Mouse (Mus musculus) forebrain, postnatal 0 days (tissue): ENCODE data around the gene 4921517D22Rik. TPM values are rescaled to one million over a fixed set of nuclear protein-coding genes. Genes with fewer than 3 reads are reported as not detected.
"Not testable (repeated sequence)": the region's sequence is repeated elsewhere in the genome, so short reads cannot be mapped to it uniquely, and the experiment has no call there.

ENCODE experiments used
- ATAC-seq: fragments of 200-750 bp; cut with Nextera tagmentation; 2 replicates; pipeline ENCODE4 v1.8.0; 2017; ENCODE audit warnings: mild to moderate bottlenecking, moderate library complexity
- DNase-seq: peaks from one replicate; pipeline ENCODE4 v3.0.0-alpha.2; 2015
- H3K27ac ChIP-seq: fragments of 300-500 bp; sonication (generic); 2 replicates; pipeline ENCODE4 v1.5.1; 2014; ENCODE audit warnings: low read depth, mild to moderate bottlenecking, antibody characterized with exemption, low read length, moderate library complexity, mixed read lengths
- H3K27me3 ChIP-seq: fragments of 300-500 bp; sonication (generic); 2 replicates; pipeline ENCODE4 v1.6.1; 2014; ENCODE audit warnings: mild to moderate bottlenecking, low read length, mixed read lengths; ENCODE audit not compliant: insufficient read depth
- H3K36me3 ChIP-seq: fragments of 300-500 bp; sonication (generic); 2 replicates; pipeline ENCODE4 v1.6.1; 2014; ENCODE audit warnings: mild to moderate bottlenecking, moderate library complexity; ENCODE audit not compliant: insufficient read depth
- H3K4me1 ChIP-seq: fragments of 300-500 bp; sonication (generic); 2 replicates; pipeline ENCODE4 v1.6.1; 2014; ENCODE audit warnings: antibody characterized with exemption; ENCODE audit not compliant: insufficient read depth
- H3K4me2 ChIP-seq: fragments of 300-500 bp; sonication (generic); 2 replicates; pipeline ENCODE4 v1.6.1; 2014; ENCODE audit warnings: low read depth, mild to moderate bottlenecking, moderate library complexity
- H3K4me3 ChIP-seq: fragments of 300-500 bp; sonication (generic); 2 replicates; pipeline ENCODE4 v1.5.1; 2014; ENCODE audit warnings: low read depth, low read length, mixed read lengths
- H3K9ac ChIP-seq: fragments of 300-500 bp; sonication (generic); 2 replicates; pipeline ENCODE4 v1.6.1; 2014; ENCODE audit warnings: mild to moderate bottlenecking
- H3K9me3 ChIP-seq: fragments of 300-500 bp; sonication (generic); 2 replicates; pipeline ENCODE4 v1.6.1; 2016; ENCODE audit warnings: low read length
- CTCF ChIP-seq: sonication (generic); IDR thresholded peaks from 2 replicates; pipeline ENCODE4 v1.5.1; 2016; ENCODE audit warnings: antibody characterized with exemption, control low read depth, low read depth
- WGBS: fragments of 180-500 bp; shearing (Covaris S2); extraction: QIAGEN DNeasy Blood & Tissue Kit; methylation state at CpG from one replicate; pipeline ENCODE4 v1.1.7; 2014; 5-methylcytosine and 5-hydroxymethylcytosine counted together
- polyA plus RNA-seq: library from polyadenylated mRNA; unstranded; fragments of >200 nt; fragmentation: Nextera tagmentation; extraction: Ambion mirVana; gene quantifications from 2 replicates; pipeline ENCODE4 v1.2.1, GENCODE M21; 2015
- total RNA-seq: library from RNA; depleted of rRNA; stranded (reverse); fragments of >200 nt; gene quantifications from 2 replicates; pipeline ENCODE4 v1.2.3, GENCODE M21; 2014

Gene 4921517D22Rik
- total and polyA plus RNA-seq, 2 experiments from 2014 or later = not detected

- H3K9ac ChIP-seq = no peak within 1 kb of the TSS
- H3K4me3 ChIP-seq = no peak within 1 kb of the TSS
- ATAC-seq = no peak
- H3K4me1 ChIP-seq = no peaks in the 10 kb centered on the region
- H3K4me2 ChIP-seq = no peak within 1 kb of the TSS
- WGBS = 94% methylated on average over 15 of the region's 15 CpGs
- H3K27ac ChIP-seq = no peak within 1 kb of the TSS
- DNase-seq = no peak
- TF ChIP-seq CTCF = no peak
- no peaks in the 10 kb centered on the region for H3K9me3 ChIP-seq
- H3K36me3 ChIP-seq = no peaks in the 10 kb centered on the region
- H3K27me3 ChIP-seq = no peaks in the 10 kb centered on the region
Measured at GRCm38 (mm10) chr13:59710230-59710629, 16.3 kb upstream of the 4921517D22Rik start, which contains the start of gene Spata31d1a. Gene Spata31d1a, minus strand, starts transcription at chr13:59710330.

- WGBS = 58% methylated on average over 12 of the region's 12 CpGs
- ATAC-seq (peak; percentile 85), DNase-seq (peak; percentile 53)
- TF ChIP-seq CTCF = peak; percentile 62
- peak overlapping the region; percentile 21; the same call in 1 of the 2 replicates for H3K27ac ChIP-seq
- H3K27me3 ChIP-seq = no peaks in the 10 kb centered on the region
- H3K4me3 ChIP-seq = no peak overlapping the region
- peak overlapping the region; percentile 19 for H3K4me2 ChIP-seq
- no peaks in the 10 kb centered on the region for H3K9me3 ChIP-seq
- no peaks in the 10 kb centered on the region for H3K36me3 ChIP-seq
- no peaks in the 10 kb centered on the region for H3K4me1 ChIP-seq
- 0 out of 2 replicates have a peak overlapping the region, but pooled peaks have one; percentile 6 for H3K9ac ChIP-seq
Measured at GRCm38 (mm10) chr13:59704562-59704961, 10.7 kb upstream of the 4921517D22Rik start.

DNA sequence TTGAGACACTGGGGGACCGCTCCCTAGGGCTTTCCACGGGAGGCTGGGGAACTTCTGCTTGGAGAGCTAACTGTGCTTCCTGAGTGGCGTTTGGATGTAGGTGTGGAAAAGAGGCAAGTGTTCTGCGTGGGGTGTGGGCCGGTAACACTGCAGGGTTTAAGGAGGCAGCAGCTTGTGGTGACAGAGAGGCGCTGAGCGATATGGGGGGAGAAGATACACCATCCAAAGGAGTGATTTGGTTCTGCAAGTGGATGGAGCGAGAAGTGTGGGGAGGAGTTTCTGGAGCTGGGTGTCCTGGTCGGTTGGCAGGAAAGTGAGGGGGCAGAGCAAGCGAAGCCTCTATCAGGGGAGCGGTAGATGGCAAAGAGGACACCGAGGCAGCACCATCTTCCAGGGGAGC, 9.6 kb upstream of the 4921517D22Rik start:
- TF ChIP-seq CTCF = no peak
- H3K36me3 ChIP-seq = no peaks in the 10 kb centered on the region
- H3K4me3 ChIP-seq = no peak overlapping the region
- no peak for ATAC-seq
- H3K4me1 ChIP-seq = no peaks in the 10 kb centered on the region
- H3K9me3 ChIP-seq = no peaks in the 10 kb centered on the region
- H3K27me3 ChIP-seq = no peaks in the 10 kb centered on the region
- H3K27ac ChIP-seq = no peak overlapping the region
- no peak overlapping the region for H3K4me2 ChIP-seq
- no peak overlapping the region for H3K9ac ChIP-seq
- no peak for DNase-seq
- 90% methylated on average over 12 of the region's 12 CpGs for WGBS

DNA sequence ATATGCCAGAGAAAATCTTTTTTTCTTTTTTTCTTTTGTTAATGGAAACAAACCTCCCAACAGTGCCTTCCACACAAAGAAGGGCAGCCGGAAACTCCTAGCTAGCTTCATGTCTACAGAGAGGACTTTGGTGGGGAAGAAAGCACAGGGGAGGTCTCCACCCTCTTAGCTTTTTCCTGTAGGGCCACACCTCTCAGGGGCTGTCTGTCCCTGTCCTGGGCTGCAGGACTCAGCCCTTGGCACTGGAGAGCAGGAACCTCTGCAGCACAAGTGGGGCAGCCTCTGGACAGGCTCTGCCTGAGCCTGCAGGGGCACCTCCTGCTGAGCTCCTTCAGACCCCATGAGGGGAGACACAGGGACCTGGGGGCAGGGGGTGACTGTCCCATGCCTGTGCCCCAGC, 6.2 kb upstream of the 4921517D22Rik start:
- not testable (repeated sequence) for H3K36me3 ChIP-seq, H3K4me2 ChIP-seq, H3K4me1 ChIP-seq, H3K4me3 ChIP-seq, H3K27me3 ChIP-seq, H3K9me3 ChIP-seq, H3K27ac ChIP-seq, DNase-seq, ATAC-seq, H3K9ac ChIP-seq
- WGBS = 65% methylated on average over 1 of the region's 1 CpGs

GRCm38 (mm10) chr13:59699131-59699530, 5.2 kb upstream of the 4921517D22Rik start:
- H3K4me3 ChIP-seq = no peak overlapping the region
- H3K9me3 ChIP-seq = no peaks in the 10 kb centered on the region
- WGBS = 87% methylated on average over 8 of the region's 8 CpGs
- no peak for TF ChIP-seq CTCF
- ATAC-seq = no peak
- DNase-seq = no peak
- H3K36me3 ChIP-seq = no peaks in the 10 kb centered on the region
- no peak overlapping the region for H3K9ac ChIP-seq
- H3K27me3 ChIP-seq = no peaks in the 10 kb centered on the region
- no peaks in the 10 kb centered on the region for H3K4me1 ChIP-seq
- H3K27ac ChIP-seq = no peak overlapping the region
- no peak overlapping the region for H3K4me2 ChIP-seq

DNA sequence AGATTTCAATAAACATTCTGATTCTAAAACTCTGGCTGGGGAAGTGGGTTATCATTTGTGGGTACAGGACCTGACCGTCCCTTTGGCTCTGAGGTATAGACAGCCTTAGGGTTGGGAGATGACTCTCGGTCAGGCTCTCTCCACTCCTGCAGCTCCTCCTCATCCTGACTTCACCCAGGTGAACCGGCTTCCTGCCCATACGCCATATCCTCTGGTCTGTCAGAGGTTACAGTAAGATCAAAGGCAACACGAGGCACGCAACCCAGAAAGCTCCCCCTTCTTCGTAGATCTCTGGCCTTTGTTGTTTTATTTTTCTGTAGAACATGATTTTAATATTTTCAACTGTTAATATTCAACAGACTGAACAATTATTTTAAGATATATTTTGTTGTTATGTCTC, 1.9 kb upstream of the 4921517D22Rik start:
- no peak for TF ChIP-seq CTCF
- Histone ChIP-seq H3K4me3 (no peak overlapping the region), H3K9ac (no peak overlapping the region), H3K36me3 (no peaks in the 10 kb centered on the region), H3K4me2 (no peak overlapping the region), H3K27ac (no peak overlapping the region), H3K9me3 (no peaks in the 10 kb centered on the region), H3K27me3 (no peaks in the 10 kb centered on the region), H3K4me1 (no peaks in the 10 kb centered on the region)
- WGBS = 94% methylated on average over 7 of the region's 7 CpGs
- ATAC-seq (no peak), DNase-seq (no peak)

DNA sequence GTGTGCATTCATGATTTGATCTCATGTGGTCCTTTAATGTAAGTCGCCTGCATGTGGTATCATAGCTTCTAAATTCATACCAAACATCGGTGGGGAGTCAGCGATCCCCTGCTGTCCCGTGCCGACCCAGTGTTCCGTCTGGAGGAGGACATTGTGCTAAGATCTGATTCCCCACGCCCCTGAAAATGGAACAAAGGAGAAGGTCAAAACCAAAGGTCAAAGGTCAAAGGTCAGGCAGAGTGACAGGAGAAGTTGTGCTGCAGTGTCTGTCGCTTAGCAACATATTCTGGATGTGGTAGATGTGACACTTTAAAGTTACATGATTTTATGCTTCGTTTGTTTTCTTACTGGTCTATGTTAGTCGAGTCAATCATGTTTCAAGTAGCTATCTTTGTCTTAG, 2.4 kb downstream of the 4921517D22Rik start:
- Histone ChIP-seq H3K4me1 (no peaks in the 10 kb centered on the region), H3K36me3 (no peaks in the 10 kb centered on the region), H3K9ac (no peak overlapping the region), H3K9me3 (no peaks in the 10 kb centered on the region), H3K27me3 (no peaks in the 10 kb centered on the region), H3K27ac (no peak overlapping the region), H3K4me3 (no peak overlapping the region), H3K4me2 (no peak overlapping the region)
- peak; percentile 16 for DNase-seq
- WGBS = 41% methylated on average over 10 of the region's 10 CpGs
- ATAC-seq = no peak
- no peak for TF ChIP-seq CTCF

- ATAC-seq = no peak
- Histone ChIP-seq H3K4me1 (no peaks in the 10 kb centered on the region), H3K27me3 (no peaks in the 10 kb centered on the region), H3K36me3 (no peaks in the 10 kb centered on the region), H3K9me3 (no peaks in the 10 kb centered on the region), H3K4me3 (no peak overlapping the region), H3K27ac (no peak overlapping the region), H3K4me2 (no peak overlapping the region), H3K9ac (no peak overlapping the region)
- no peak for TF ChIP-seq CTCF
- 84% methylated on average over 7 of the region's 7 CpGs for WGBS
- no peak for DNase-seq
Measured at GRCm38 (mm10) chr13:59690576-59690975, 3.3 kb downstream of the 4921517D22Rik start.
